Mouse (Mus musculus): ENCODE measurements around the gene Mllt1. TPM values are rescaled to one million over a fixed set of nuclear protein-coding genes. Genes with fewer than 3 reads are reported as not detected.

The Mllt1 gene
- polyA plus RNA-seq, 1 experiment: 43.2 TPM

GRCm38 (mm10) chr17:56872512-56872911 is 62.7 kb downstream of the Mllt1 start:
- no peaks in the 10 kb centered on the region for H3K36me3 ChIP-seq (replicated peaks; ENCODE audit: low read length)
- H3K9me3 ChIP-seq: peaks cover 15% of the 10 kb centered on the region
- no peak overlapping the region for H3K4me3 ChIP-seq (replicated peaks)
- TF ChIP-seq FLI1 (IDR thresholded peaks at IDR 0.05; ENCODE audit: low read length) (no peak), GATA1 (IDR thresholded peaks at IDR 0.05; ENCODE audit: borderline replicate concordance, low read length) (no peak)
- H3K27me3 ChIP-seq (replicated peaks): peaks cover 27% of the 10 kb centered on the region
- peaks cover 42% of the 10 kb centered on the region for H3K4me1 ChIP-seq

- no peak for TF ChIP-seq GATA1 (IDR thresholded peaks at IDR 0.05; ENCODE audit: borderline replicate concordance, low read length)
- no peak for TF ChIP-seq FLI1 (IDR thresholded peaks at IDR 0.05; ENCODE audit: low read length)
- Histone ChIP-seq H3K36me3 (replicated peaks; ENCODE audit: low read length) (no peaks in the 10 kb centered on the region), H3K4me1 (peaks cover 42% of the 10 kb centered on the region), H3K9me3 (peaks cover 22% of the 10 kb centered on the region), H3K27me3 (replicated peaks) (peaks cover 26% of the 10 kb centered on the region), H3K4me3 (replicated peaks) (no peak overlapping the region)
These were observed 63.4 kb downstream of the Mllt1 start for GRCm38 (mm10) chr17:56871767-56872166.

GRCm38 (mm10) chr17:56870287-56870953 is 64.8 kb downstream of the Mllt1 start:
- H3K9me3 ChIP-seq: peaks cover 36% of the 10 kb centered on the region
- H3K4me1 ChIP-seq: peaks cover 34% of the 10 kb centered on the region
- H3K27me3 ChIP-seq (replicated peaks): peaks cover 26% of the 10 kb centered on the region
- H3K36me3 ChIP-seq (replicated peaks; ENCODE audit: low read length): no peaks in the 10 kb centered on the region
- TF ChIP-seq GATA1 (IDR thresholded peaks at IDR 0.05; ENCODE audit: borderline replicate concordance, low read length) (no peak), FLI1 (IDR thresholded peaks at IDR 0.05; ENCODE audit: low read length) (no peak)
- no peak overlapping the region for H3K4me3 ChIP-seq (replicated peaks)

- Histone ChIP-seq H3K4me3 (replicated peaks) (no peak overlapping the region), H3K9me3 (peaks cover 39% of the 10 kb centered on the region)
- TF ChIP-seq FLI1 (IDR thresholded peaks at IDR 0.05; ENCODE audit: low read length) (no peak), GATA1 (IDR thresholded peaks at IDR 0.05; ENCODE audit: borderline replicate concordance, low read length) (no peak)
These were observed 65.7 kb downstream of the Mllt1 start for GRCm38 (mm10) chr17:56869481-56869977.

GRCm38 (mm10) chr17:56866071-56866470 is 69.1 kb downstream of the Mllt1 start:
- Histone ChIP-seq H3K4me1 (peaks cover 18% of the 10 kb centered on the region), H3K36me3 (replicated peaks; ENCODE audit: low read length) (no peaks in the 10 kb centered on the region), H3K27me3 (replicated peaks) (peaks cover 17% of the 10 kb centered on the region), H3K4me3 (replicated peaks) (peak overlapping the region; percentile 14), H3K9me3 (peaks cover 42% of the 10 kb centered on the region)
- TF ChIP-seq GATA1 (IDR thresholded peaks at IDR 0.05; ENCODE audit: borderline replicate concordance, low read length): no peak
- no peak for TF ChIP-seq FLI1 (IDR thresholded peaks at IDR 0.05; ENCODE audit: low read length)

More at GRCm38 (mm10) chr17:56869481-56869977, 65.7 kb downstream of the Mllt1 start:
- Histone ChIP-seq H3K4me1 (peaks cover 26% of the 10 kb centered on the region), H3K36me3 (replicated peaks; ENCODE audit: low read length) (no peaks in the 10 kb centered on the region), H3K27me3 (replicated peaks) (peaks cover 23% of the 10 kb centered on the region)

GRCm38 (mm10) chr17:56861197-56861596 is 74.0 kb downstream of the Mllt1 start:
- TF ChIP-seq FLI1 (IDR thresholded peaks at IDR 0.05; ENCODE audit: low read length) (no peak), GATA1 (IDR thresholded peaks at IDR 0.05; ENCODE audit: borderline replicate concordance, low read length) (no peak)
- Histone ChIP-seq H3K4me3 (replicated peaks) (peak overlapping the region; percentile 77), H3K9me3 (peaks cover 14% of the 10 kb centered on the region), H3K4me1 (peaks cover 38% of the 10 kb centered on the region), H3K36me3 (replicated peaks; ENCODE audit: low read length) (no peaks in the 10 kb centered on the region), H3K27me3 (replicated peaks) (peaks cover 20% of the 10 kb centered on the region)

DNA sequence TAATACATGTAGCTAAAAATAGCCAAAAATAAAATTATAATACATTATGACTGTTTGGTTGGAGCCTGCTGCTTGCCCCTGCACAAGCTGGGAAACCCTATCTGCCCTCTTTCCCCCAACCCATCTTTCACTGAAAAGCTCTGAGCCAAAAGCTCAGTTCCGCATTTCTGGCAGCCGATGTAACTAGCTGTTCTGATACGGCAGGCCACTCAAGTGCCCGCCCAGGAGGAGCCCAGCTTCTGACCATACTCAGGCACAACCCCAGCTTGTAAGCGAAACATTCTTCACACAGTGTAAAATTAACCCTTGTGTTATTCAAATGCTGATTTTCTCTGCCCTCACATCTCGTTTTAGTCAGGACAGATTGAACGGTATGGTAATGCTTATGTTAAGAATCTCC is 76.3 kb downstream of the Mllt1 start:
- Histone ChIP-seq H3K4me3 (replicated peaks) (no peak overlapping the region), H3K4me1 (peaks cover 38% of the 10 kb centered on the region), H3K9me3 (no peaks in the 10 kb centered on the region), H3K27me3 (replicated peaks) (peaks cover 16% of the 10 kb centered on the region), H3K36me3 (replicated peaks; ENCODE audit: low read length) (no peaks in the 10 kb centered on the region)
- TF ChIP-seq GATA1 (IDR thresholded peaks at IDR 0.05; ENCODE audit: borderline replicate concordance, low read length) (no peak), FLI1 (IDR thresholded peaks at IDR 0.05; ENCODE audit: low read length) (no peak)

DNA sequence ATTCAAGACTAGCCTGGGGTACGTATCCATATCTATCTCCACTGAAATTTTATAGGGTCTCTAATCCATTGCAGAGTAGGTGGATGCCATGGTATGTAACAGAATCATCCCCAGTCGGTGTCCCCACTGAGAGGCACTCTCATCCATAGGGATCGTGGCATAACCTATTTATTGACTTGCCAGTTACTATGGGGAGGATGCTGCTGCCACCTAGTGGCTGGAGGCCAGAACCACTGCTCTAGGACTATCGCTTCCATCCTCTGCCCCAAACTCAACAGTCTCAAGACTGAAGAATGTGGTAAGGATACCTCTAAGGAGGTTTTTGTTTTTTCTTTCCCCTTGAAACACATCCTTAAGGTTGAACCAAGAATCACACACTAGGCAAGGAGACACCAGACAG is 77.0 kb downstream of the Mllt1 start:
- no peak for TF ChIP-seq GATA1 (IDR thresholded peaks at IDR 0.05; ENCODE audit: borderline replicate concordance, low read length)
- no peak for TF ChIP-seq FLI1 (IDR thresholded peaks at IDR 0.05; ENCODE audit: low read length)
- Histone ChIP-seq H3K4me3 (replicated peaks) (no peak overlapping the region), H3K9me3 (no peaks in the 10 kb centered on the region), H3K4me1 (peaks cover 38% of the 10 kb centered on the region), H3K36me3 (replicated peaks; ENCODE audit: low read length) (no peaks in the 10 kb centered on the region), H3K27me3 (replicated peaks) (peaks cover 21% of the 10 kb centered on the region)

GRCm38 (mm10) chr17:56855421-56855820 is 79.8 kb downstream of the Mllt1 start:
- peaks cover 26% of the 10 kb centered on the region for H3K27me3 ChIP-seq (replicated peaks)
- H3K4me1 ChIP-seq: peaks cover 15% of the 10 kb centered on the region
- no peak overlapping the region for H3K4me3 ChIP-seq (replicated peaks)
- TF ChIP-seq GATA1 (IDR thresholded peaks at IDR 0.05; ENCODE audit: borderline replicate concordance, low read length) (no peak), FLI1 (IDR thresholded peaks at IDR 0.05; ENCODE audit: low read length) (no peak)
- H3K9me3 ChIP-seq: no peaks in the 10 kb centered on the region
- no peaks in the 10 kb centered on the region for H3K36me3 ChIP-seq (replicated peaks; ENCODE audit: low read length)

DNA sequence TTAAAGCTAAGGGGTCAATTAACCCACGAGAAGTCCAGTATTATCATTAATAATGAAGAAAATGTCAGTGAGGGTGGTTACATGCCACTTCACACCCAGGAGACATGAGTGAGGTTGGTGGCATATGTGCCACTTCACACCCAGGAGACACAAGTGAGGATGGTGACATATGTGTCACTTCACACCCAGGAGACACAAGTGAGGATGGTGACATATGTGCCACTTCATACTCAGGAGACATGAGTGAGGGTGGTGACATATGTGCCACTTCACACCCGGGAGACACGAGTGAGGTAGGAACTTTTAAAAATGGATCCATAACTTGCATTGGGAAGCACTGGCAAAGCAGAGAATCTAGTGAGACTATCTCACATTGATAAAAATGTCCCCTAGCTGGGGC is 84.0 kb downstream of the Mllt1 start:
- Histone ChIP-seq H3K36me3 (replicated peaks; ENCODE audit: low read length) (no peaks in the 10 kb centered on the region), H3K4me1 (peaks cover 12% of the 10 kb centered on the region), H3K4me3 (replicated peaks) (no peak overlapping the region), H3K9me3 (no peaks in the 10 kb centered on the region), H3K27me3 (replicated peaks) (peaks cover 56% of the 10 kb centered on the region)
- TF ChIP-seq GATA1 (IDR thresholded peaks at IDR 0.05; ENCODE audit: borderline replicate concordance, low read length) (no peak), FLI1 (IDR thresholded peaks at IDR 0.05; ENCODE audit: low read length) (no peak)
